Mouse (Mus musculus) brain, adult 2 months (tissue): ENCODE data around the gene Trmu.

ENCODE experiments used
- DNase-seq: peaks from one replicate; pipeline ENCODE4 v3.0.0; 2011; ENCODE audit warnings: low read depth, low spot score

Gene Trmu

GRCm38 (mm10) chr15:85897113-85897512 is 18.0 kb downstream of the Trmu start:
- DNase-seq, result no peak

- no peak for DNase-seq
Observed at GRCm38 (mm10) chr15:85899396-85899795, 20.3 kb downstream of the Trmu start.

- DNase-seq, result no peak
Observed at GRCm38 (mm10) chr15:85900318-85900717, 21.2 kb downstream of the Trmu start.

- DNase-seq, result no peak
Observed at GRCm38 (mm10) chr15:85900801-85901200, 21.7 kb downstream of the Trmu start.

GRCm38 (mm10) chr15:85902505-85902904 is 23.4 kb downstream of the Trmu start:
- DNase-seq, result no peak

- no peak for DNase-seq
Observed at GRCm38 (mm10) chr15:85903826-85904225, 24.7 kb downstream of the Trmu start.

- no peak for DNase-seq
Observed at GRCm38 (mm10) chr15:85908660-85909491, 29.8 kb downstream of the Trmu start.

GRCm38 (mm10) chr15:85909492-85909829 is 30.3 kb downstream of the Trmu start:
- no peak for DNase-seq

- DNase-seq, result no peak
Observed at GRCm38 (mm10) chr15:85909931-85910330, 30.8 kb downstream of the Trmu start.

GRCm38 (mm10) chr15:85913605-85914004 is 34.5 kb downstream of the Trmu start:
- DNase-seq, result no peak

GRCm38 (mm10) chr15:85919191-85919891 is 40.2 kb downstream of the Trmu start:
- no peak for DNase-seq

GRCm38 (mm10) chr15:85919892-85920248 is 40.8 kb downstream of the Trmu start:
- DNase-seq, result no peak

GRCm38 (mm10) chr15:85921855-85922254 is 42.7 kb downstream of the Trmu start:
- DNase-seq, result no peak

GRCm38 (mm10) chr15:85928161-85928560 is 49.0 kb downstream of the Trmu start:
- DNase-seq, result no peak

GRCm38 (mm10) chr15:85935627-85936049 is 56.5 kb downstream of the Trmu start:
- no peak for DNase-seq
